Mouse (Mus musculus): ENCODE data around the gene Lrrc4.

Lrrc4 gene

GRCm38 (mm10) chr6:28729236-28729635 lies 102.3 kb downstream of the Lrrc4 start:
- DNase-seq (ENCODE audit: low spot score in 2 of 2) = no peak

DNA sequence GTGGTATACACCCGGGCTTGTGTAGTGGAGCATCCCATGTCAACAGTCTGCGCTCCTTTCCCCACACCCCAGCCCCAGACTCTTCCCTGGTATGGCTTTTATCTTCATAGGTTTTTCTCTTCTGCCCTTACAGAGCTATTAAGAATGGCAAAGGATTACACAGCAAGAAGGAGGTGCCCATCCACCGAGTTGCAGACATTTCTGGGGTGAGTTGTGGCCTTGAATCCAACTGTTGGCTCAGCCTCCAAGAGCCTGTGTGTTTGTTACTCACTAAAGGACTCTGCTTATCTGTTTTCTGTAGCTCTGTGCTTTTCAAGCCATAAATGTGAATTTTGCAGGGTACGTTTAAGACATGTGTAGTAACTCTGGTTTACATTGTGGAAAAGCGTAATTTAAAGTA lies 106.8 kb downstream of the Lrrc4 start:
- no peak for DNase-seq (ENCODE audit: low spot score in 2 of 2)

DNA sequence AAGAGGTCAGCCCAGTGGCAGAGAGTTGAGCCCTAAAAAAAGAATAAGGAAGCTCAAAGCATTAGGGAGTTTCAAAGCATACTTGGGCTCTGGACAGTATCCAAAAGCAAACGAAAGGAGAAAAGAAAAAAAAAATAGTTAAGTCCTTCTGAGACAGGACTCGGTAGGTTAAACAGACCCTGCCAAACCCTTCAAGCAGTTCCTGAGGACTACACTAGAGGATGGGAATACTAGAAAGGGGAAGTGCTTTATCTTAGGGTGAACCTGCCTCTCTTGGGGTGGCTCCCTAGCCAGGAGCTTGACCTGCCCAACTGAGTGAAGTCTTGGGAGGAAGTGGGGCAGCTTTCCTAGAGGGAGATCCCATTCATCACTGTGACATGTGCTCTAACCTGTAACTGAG lies 108.5 kb downstream of the Lrrc4 start:
- no peak for DNase-seq (ENCODE audit: low spot score in 2 of 2)

GRCm38 (mm10) chr6:28720391-28721171 lies 111.0 kb downstream of the Lrrc4 start:
- DNase-seq (ENCODE audit: low spot score in 2 of 2) = no peak

GRCm38 (mm10) chr6:28717845-28718237 lies 113.7 kb downstream of the Lrrc4 start:
- no peak for DNase-seq (ENCODE audit: low spot score in 2 of 2)

DNA sequence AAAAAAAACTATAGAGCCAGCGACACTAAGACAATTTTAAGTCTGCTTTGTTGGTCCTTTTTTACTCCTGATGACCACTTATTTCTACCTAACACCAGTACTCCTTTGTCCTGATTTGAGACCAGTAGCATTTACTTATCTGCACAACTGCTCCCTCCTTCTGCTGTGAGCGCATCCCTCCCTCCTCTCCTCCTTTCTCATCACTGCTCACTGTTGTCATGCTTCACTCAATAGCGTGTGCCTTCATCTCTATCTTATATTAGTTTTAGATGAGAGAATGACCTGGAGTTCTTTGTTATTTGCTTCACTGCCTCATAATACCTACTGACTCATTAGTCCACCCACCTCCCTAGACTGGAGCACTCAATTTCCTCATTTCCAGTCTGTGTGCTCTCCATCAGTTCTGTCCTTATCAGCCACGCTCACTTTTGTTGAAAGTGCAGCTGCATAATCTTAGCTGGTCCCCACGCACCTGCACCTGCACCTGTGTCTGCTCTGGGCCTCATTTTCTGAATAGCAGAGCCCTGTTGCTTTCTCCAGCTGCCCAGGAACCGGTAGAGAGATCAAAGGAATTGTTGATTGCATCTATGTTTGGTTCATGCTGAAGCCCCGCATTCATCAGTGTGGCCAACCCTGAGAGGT lies 114.2 kb downstream of the Lrrc4 start:
- DNase-seq (ENCODE audit: low spot score in 2 of 2) = no peak

- no peak for DNase-seq (ENCODE audit: low spot score in 2 of 2)
Measured at GRCm38 (mm10) chr6:28710035-28710434, 121.5 kb downstream of the Lrrc4 start.

DNA sequence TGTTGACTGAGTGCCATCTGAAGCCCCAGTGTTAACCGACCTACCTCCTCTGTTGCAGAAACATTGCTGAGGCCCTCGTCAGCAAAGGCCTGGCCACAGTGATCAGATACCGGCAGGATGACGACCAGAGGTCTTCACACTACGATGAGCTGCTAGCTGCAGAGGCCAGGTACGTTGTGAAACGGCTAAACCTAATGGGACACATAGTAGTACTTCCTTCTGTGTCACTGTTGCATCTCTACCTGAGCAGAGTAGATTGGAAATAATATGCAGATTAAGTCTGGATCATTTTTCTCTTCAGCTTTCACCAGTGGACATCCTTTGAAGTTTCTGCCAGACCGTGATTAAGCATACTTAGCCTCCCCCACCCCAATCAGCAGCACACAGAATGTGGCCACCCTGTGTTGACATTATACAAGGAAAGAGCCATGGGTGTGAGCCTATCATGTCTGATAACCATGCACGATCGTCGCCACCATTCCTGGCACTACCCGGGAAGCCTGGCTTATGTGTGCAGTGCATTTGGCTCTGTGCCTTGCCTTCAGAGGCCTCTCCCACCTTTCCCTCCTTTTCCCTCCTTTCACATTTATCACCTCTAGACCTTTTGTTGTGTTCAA lies 124.5 kb downstream of the Lrrc4 start:
- no peak for DNase-seq (ENCODE audit: low spot score in 2 of 2)

DNA sequence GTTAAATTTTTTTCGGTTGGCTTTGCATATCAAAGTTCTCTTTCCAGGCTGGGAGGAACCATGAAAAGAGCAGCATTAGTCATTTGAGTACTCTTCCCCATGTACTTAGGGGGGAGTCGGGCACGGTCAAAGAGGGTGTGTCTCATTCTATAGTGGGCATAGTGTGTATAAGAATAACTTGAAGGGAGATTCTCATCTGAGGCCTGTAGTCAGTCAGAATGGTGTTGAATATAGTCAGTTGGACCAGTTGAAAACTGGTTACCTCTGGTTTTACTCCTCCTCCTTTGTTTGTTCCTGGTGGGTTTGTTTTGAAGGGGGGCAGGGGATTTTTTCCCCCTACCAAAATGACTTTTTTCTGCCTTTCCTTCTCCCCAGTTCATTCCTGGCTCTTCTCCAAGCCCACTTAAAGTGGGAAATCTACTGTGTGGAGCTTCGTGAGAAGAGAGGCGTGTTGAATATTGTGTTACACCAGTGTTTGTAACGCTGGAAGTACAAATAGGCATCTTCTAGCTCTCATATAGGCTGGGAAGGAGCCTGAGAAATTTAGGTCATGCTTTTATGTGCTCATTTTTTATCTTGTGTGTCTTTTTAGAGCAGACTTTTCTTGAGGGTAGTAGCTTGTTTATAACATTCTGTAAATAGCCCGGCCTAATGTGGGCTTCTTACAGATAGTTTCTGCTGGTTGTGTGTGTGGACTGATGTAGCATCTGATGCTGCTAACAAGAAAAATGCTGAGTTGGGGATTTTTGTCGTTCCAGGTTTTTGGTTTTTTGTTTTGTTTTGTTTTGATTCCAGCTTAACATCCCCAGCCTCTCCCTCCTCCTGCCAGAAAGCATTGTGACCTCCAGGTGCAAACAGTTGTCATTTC lies 125.2 kb downstream of the Lrrc4 start:
- no peak for DNase-seq (ENCODE audit: low spot score in 2 of 2)

GRCm38 (mm10) chr6:28705384-28706107 lies 126.0 kb downstream of the Lrrc4 start:
- no peak for DNase-seq (ENCODE audit: low spot score in 2 of 2)

DNA sequence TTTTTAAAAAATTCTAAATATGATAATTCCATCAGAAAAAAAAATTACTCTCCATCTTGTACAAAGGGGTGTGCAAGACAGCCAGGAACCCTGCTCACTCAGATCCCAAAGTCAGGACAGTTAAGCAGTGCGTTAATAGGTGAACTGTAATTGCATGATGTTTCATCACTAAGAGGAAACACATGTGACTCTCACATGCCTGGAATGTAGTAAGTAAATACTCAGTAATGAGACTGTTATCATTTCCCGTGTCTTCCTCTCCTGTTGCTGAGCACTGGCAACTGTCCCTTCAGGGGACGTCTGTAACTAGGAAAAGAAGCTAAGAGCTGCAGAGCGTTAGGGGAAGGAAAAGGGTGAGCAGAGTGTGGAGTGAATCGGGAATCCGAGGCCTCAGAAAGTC lies 126.9 kb downstream of the Lrrc4 start:
- no peak for DNase-seq (ENCODE audit: low spot score in 2 of 2)

- no peak for DNase-seq (ENCODE audit: low spot score in 2 of 2)
Measured at GRCm38 (mm10) chr6:28697214-28697613, 134.3 kb downstream of the Lrrc4 start.

GRCm38 (mm10) chr6:28692659-28693058 lies 138.9 kb downstream of the Lrrc4 start:
- no peak for DNase-seq (ENCODE audit: low spot score in 2 of 2)

GRCm38 (mm10) chr6:28687776-28688175 lies 143.8 kb downstream of the Lrrc4 start:
- no peak for DNase-seq (ENCODE audit: low spot score in 2 of 2)

GRCm38 (mm10) chr6:28685745-28686144 lies 145.8 kb downstream of the Lrrc4 start:
- no peak for DNase-seq (ENCODE audit: low spot score in 2 of 2)

DNA sequence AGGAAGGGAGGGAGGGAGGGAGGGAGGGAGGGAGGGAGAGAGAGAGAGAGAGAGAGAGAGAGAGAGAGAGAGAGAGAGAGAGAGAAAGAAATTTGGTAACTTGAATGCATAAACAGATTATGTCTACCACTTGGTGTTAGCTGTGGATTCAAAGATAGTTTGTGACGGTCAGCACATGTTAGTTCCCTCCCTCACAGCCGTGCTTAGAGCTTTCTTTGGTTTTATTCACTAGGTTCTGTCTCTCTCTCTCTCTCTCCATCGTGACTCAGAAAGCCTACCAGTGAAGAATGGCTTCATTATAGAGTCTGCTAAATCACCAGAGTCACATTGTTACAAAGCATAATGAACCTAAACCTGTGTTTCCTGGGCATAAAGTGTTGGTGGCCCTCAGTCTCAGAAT lies 146.5 kb downstream of the Lrrc4 start:
- no peak for DNase-seq (ENCODE audit: low spot score in 2 of 2)

DNA sequence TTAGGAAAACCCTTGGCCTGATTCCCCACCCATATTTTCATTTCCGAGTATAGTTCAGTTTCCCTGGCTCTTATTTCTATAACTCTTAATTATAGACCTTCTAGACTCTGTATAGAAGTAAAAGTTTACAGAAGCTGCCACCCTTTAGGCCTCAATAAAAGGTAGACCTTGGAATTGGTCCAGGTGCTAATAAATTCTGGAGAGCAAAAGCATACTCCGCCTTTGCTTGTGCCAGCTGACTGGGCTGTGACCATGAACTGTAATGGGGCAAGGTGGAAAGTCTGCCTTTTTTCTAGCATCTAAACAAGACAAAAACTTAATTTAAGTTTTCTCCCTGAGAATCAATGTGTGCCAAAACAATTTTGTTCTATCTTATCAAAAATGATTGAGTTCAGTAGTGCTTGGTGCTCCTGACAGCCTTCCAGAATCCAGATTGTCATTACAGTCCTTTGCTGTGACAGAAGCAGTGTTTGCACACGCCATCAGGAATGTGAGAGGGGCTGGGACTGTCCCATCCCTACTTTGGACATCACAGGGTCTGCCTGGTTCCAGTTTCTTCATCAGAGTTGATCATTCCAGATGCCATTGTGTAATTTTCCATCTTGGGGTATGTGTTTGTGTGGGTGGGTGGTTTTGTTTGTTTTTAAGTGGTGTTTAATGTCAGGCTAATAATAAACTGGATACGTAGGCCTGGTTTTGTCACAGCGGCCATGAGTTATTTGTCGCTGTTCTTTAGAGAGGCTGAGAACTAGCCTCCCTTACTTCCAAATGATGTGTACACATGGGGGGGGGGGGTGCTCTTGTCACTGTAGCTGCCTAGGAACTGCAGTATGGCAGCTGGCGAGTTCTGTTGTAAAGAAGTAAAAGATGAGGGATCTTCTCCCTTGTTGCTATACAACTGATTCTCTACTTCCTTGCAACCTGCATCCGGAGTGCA lies 149.8 kb downstream of the Lrrc4 start:
- DNase-seq (ENCODE audit: low spot score in 2 of 2) = no peak

DNA sequence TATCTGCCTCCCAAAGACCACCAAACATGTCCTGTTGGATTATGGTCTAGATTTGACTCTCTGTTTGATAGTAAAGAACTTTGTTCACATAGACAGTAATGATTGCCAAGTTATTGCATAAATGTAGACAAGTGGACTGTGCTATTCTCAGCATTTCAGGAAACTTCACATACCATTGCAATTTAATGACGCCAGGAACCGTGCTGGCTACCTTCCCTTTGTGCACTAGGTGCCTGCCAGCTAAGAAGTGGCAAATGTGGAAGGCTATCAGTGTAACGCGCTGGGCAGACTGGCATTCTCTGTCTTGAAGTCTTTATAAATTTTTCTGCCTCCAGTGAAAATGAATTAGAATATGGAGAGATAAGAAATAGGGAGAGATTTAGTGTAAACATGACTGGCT lies 151.0 kb downstream of the Lrrc4 start:
- DNase-seq (ENCODE audit: low spot score in 2 of 2) = no peak

- DNase-seq (ENCODE audit: low spot score in 2 of 2) = no peak
Measured at GRCm38 (mm10) chr6:28678896-28679295, 152.7 kb downstream of the Lrrc4 start.

DNA sequence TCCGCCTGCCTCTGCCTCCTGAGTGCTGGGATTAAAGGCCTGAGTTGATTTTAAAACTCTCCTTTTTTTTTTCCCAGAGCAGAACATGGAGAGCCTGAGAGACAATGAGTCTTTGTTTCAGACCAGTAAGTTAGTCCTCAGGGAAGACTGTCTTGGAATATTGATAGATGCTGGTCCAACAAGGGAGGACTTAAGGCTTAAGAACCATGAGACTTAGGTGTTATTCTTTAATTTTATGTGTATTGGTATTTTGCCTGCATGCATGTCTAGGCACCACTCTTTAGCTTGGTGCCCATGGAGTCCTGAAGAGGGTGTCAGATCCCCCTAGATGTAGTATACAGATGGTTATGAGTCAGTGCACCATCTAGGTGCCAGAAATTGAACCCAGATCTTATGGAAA lies 156.9 kb downstream of the Lrrc4 start:
- no peak for DNase-seq (ENCODE audit: low spot score in 2 of 2)
